Mouse (Mus musculus): ENCODE data around the gene Ttf1. TPM values are rescaled to one million over a fixed set of nuclear protein-coding genes. Genes with fewer than 3 reads are reported as not detected.

Gene Ttf1
- total RNA-seq (2023) = 24.2 TPM

DNA sequence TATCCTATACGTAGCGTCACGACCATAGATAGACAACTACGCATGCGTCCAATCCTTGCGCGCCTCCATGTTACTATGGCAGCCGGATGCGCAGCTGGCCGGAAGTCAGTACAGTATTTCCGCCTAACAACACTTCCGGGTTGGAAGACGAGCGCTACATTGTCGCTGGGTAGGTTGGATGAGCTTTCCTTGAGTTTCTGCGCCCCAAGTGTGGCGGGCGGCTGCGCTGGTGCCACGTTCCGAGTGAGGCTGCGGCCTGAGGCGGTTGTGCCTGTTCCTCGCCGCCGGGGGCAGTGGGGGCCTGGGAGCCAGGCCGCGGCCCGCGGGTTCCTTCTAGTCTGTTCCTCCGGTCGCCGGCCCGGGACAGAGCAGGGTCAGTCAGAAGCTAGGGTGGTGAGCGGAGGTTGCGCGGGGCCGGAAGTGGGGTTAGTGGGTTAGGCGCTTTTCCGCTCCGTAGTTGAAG is at the start of gene Ttf1:
Gene Ttf1 (plus strand): TSS at position 128 of the 463 bp plus-strand sequence.

DNA sequence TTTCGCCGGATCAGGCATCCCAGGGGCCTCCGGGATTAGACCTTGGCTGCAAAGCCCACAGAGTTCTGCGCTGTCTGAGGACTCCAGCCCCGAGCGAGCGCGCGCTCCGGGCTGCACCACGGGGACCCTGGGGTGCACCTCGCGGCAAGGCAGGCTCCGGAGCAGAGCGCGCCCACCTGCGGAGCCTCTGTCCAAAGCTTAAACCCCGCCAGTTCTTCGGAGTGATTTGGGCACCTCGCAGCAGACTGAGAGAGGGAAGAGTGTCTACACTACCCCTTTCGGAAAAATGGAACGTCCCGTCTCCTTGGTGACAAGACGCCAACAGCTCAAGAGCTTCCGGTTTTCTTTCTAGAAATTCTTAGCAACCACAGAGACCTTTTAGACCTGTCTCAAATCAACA is 5.1 kb upstream of the Ttf1 start, which contains the start of gene Cfap77:
Gene Cfap77 (minus strand): TSS at position 76 of the 400 bp plus-strand sequence.

DNA sequence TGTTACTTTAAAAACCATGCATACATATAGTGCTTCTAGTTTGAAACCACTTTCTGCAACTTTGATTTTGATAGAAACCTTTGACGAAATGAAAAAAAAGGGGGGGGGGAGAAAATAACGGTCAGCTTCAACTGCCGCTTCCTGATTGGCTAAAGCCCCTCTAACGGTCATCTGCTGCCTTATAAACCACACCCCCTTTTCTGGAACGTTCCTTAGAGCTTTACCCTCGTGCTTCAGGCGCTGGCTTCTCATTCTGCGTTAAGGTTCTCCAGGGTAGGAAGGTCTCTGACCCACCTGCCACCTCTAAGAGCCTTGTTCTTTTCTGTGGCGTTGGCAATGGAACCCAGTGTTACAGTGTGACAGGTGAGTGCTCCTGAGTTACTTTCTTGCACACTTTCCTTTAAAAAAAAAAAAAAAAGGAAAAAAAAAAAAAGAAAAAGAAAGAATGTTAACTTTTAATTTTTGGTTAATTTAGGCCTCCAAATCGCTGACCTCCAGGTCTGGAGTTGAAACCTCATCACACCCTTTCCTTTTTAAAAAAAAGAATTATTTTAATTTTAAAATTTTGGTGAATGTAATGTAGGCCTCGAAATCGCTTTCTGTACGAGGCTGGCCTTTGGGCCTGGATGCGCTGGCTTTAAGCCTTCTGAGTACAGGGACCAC is 64.0 kb downstream of the Ttf1 start, which contains the start of gene Setx:
Gene Setx (plus strand): TSS at position 275 of the 663 bp plus-strand sequence.

Other genes with a start within 250 kb of the Ttf1 start
- gene Gtf3c4, start 219.9 kb upstream of the Ttf1 start, total RNA-seq (2023) = 11.4 TPM
- gene Ddx31, start 219.9 kb upstream of the Ttf1 start, total RNA-seq (2023) = 24.6 TPM
- not detected for gene Barhl1, start 143.6 kb upstream of the Ttf1 start, total RNA-seq (2023)
- not detected for gene Cfap77, start 5.2 kb upstream of the Ttf1 start, total RNA-seq (2023)
- gene Setx, start 63.9 kb downstream of the Ttf1 start, total RNA-seq (2023) = 109 TPM
- 6.5 TPM for gene Ntng2, start 192.7 kb downstream of the Ttf1 start, total RNA-seq (2023)